Mouse (Mus musculus): ENCODE data around the gene Hist3h2a.

Hist3h2a gene

DNA sequence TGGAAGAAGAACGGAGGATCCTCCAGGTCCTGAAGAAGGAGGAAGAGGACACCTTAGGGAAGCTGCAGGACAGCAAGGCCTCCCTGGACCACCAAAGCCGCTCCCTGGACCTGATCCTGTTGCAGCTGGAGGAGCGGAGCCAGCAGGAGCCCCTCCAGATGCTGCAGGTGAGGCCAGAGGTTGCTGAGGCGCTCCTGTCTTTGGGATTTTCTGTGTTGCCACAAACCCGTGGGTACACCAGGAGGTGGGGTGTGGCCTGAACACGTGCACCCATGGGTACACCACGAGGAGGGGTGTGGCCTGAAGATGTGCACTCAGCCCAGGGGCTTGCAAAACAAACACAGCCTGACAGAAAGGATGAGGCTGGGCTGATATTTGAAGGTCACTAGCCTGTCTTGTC lies 14.1 kb downstream of the Hist3h2a start:
- DNase-seq (ENCODE audit: low spot score in 2 of 2): no peak

DNA sequence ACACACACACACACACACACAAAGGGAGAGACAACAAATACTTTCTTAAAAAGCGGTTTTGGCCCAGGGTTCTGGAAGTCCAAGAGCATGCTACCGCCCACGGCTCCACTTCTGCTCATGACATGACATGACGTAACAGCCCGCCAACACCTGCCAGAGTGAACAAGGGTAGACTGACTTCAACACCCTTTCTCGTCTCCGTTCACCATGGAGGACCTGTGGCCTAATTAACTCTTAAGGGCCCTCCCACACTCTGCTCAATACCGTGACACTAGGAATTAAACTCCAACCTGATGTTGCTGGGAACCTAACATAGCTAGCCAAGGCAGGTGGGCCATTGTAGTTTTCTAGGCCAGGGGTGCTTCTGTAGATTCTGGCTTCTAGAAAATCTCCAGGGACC lies 14.5 kb downstream of the Hist3h2a start:
- DNase-seq (ENCODE audit: low spot score in 2 of 2): no peak

DNA sequence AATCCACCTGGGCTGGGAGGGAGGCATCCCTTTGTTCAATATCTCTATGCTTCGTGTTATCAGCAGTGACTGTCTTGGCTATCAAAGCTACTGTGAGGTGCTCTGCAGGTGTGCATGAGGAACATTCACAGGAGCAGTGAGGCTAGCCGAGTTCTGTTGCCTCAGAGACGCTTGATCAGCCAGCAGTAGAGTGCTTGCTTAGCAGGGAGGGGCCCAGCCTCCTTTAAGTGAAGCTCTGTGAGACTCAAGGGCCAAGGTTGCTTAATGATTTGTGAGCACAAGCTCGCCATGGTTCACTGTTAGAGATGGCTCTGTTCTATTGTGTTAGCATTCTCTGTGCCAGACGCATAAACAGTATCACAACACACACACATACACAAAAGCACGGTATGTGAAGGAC lies 15.2 kb downstream of the Hist3h2a start:
- no peak for DNase-seq (ENCODE audit: low spot score in 2 of 2)

DNA sequence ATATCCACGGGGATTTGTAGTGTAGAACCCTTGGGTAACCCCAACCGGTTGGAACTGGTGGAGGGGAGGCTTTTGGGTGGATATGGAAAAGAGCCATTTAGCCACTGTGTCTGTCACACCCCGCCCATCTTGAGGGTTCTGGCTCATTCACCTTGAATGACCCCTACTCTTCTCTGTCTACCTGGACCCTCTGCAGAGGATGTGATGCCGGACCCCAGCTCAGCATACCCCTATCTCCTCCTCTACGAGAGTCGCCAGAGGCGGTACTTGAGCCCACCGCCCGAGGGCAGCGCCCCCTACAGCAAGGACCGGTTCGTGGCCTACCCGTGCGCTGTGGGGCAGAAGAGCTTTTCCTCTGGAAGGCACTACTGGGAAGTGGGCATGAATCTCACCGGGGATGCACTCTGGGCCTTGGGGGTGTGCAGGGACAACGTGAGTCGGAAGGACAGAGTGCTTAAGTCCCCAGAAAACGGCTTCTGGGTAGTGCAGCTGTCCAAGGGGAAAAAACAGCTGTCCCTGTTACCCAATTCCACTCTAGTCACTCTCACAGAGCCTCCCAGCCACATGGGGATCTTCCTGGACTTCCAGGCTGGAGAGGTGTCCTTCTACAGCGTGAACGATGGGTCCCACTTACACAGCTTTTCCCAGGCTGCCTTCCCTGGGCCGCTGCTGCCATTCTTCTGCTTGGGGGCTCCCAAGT lies 16.5 kb downstream of the Hist3h2a start:
- DNase-seq (ENCODE audit: low spot score in 2 of 2): no peak

DNA sequence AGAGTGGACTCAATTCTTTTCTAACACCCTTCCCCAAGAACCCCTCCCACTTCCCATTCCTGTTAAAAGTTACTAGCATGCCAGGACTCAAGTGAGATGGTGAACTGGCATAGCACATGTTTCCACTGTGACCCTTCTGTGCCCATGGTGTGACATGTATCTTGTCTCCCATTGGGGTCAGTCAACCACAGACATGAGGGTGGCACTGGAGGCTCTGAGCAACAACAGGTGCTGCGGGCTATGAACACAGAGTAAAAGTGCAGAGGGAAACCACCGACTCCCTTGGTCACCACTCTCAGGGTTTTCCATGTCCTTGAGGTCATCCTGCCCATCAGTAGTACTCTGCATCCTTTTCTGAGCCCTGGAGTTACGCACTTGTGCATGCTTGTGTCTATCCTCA lies 17.3 kb downstream of the Hist3h2a start:
- DNase-seq (ENCODE audit: low spot score in 2 of 2): no peak

DNA sequence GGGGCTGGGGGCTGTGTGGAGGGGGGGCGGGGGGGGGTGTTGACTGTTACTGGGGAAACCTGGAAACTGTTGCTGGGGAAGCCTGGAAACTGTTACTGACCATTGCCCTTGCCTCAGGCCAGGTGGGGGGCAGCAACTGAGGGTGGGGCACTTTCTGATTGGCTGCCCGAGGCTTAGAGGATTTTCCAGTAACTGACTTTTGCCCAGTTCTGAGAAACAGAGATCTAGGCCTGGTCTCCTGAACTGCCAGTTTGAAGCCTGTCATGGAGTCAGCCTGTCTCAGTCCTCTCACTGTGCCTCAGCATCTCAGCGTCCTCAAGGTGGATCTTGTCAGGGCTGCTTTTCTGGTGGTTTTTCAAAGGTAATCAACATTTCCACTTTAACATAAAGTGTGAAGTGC lies 19.9 kb downstream of the Hist3h2a start:
- DNase-seq (ENCODE audit: low spot score in 2 of 2): no peak

DNA sequence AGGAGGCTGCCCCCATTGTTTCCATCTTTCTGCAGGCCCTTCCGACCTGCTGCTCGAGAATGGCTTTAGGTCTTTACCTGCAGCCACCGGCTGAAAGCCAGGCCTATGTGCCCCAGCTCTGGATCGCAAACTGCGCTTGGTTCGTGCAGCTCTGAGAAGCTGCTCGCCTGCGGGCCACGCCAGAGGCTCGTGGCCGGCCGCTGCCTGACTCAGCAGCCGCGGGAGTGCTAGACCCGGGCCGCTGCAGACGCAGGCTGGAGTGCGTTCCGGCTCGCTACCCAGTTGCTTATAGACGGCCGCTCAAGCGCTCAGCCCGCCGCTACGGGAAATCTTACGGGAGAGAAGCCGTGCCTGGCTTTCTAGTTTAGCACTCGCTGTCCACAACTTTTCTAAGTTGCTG lies 22.7 kb downstream of the Hist3h2a start:
- DNase-seq (ENCODE audit: low spot score in 2 of 2): no peak

DNA sequence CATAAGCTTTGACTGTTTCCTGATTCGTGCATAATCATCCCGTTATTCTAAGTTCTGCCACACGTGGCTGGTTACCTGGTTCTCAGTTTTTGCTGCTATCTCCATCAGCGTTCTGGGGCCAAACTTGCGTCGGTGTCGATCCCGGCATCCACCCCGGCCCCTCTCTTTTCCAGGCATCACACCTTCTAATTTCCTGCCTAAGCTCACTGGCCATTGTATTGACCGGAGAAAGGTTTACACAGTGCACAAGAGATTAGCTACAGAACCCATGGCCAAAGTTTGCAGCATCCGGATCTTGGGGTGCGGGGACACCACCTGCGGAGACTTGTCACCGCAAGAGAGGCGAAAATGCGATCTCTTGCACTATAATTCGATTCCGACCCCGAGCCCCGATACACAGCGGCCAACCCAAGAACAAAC lies 23.1 kb downstream of the Hist3h2a start:
- DNase-seq (ENCODE audit: low spot score in 2 of 2): no peak

DNA sequence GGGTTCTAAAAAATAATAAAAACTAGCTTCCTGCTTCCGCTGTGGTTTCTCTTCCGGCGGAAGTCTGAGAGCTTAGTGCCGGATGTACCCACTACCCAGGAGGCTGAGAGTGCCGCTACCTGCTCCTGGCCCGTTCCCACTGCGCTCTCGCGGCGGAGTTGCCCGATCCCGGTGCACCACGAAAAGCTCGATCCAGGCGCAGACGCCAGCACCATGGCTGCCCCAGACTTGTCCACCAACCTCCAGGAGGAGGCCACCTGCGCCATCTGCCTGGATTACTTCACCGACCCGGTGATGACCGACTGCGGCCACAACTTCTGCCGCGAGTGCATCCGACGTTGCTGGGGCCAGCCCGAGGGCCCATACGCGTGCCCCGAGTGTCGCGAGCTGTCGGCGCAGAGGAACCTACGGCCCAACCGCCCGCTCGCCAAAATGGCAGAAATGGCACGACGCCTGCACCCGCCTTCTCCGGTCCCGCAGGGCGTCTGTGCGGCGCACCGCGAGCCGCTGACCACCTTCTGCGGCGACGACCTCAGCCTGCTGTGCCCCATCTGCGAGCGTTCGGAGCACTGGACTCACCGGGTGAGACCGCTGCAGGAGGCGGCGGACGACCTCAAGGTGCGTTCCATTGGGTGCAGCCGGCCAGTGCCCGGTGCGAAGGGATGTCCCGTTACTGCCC lies 23.7 kb downstream of the Hist3h2a start, which contains the start of gene Trim11:
TSS of gene Trim11 (plus strand) at position 67 of the 679 bp plus-strand sequence.
- DNase-seq (ENCODE audit: low spot score in 2 of 2): peak in 1 of 2 experiments; percentile 44

DNA sequence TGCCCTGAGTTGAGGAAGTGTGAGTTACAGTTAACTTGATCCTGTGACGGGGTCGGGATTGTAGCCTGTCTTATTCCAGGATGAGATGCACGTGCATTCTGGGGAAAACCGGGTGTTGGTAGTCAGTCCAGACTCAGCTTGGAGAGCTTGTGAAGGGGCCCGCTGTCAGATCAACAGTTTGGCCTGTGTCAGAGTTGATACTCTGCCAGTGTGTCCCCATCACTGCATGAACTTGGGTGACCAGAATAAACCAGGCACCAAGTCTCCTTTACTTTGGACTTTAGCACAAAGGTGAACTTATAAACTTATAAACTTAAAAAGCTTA lies 24.2 kb downstream of the Hist3h2a start:
- no peak for DNase-seq (ENCODE audit: low spot score in 2 of 2)

DNA sequence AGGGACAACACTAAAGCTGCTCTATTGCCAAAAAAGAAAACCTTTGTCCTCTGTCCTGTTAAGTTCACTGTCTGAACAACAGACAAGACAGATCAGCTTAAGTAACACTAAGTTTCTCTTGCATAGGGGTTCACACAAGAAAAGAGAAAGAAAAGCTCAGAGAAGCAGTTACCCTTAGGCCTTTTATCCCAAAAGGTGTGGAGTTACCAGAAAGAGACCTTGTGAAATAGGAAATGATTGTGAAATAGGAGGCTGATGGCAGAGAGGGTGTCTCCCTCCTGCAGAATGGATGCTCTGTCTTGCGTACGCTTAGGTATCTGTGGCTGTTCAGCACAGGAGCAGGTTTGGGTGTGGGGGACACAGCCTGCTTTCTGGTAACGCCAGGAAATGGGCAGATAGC lies 24.7 kb downstream of the Hist3h2a start:
- DNase-seq (ENCODE audit: low spot score in 2 of 2): no peak

DNA sequence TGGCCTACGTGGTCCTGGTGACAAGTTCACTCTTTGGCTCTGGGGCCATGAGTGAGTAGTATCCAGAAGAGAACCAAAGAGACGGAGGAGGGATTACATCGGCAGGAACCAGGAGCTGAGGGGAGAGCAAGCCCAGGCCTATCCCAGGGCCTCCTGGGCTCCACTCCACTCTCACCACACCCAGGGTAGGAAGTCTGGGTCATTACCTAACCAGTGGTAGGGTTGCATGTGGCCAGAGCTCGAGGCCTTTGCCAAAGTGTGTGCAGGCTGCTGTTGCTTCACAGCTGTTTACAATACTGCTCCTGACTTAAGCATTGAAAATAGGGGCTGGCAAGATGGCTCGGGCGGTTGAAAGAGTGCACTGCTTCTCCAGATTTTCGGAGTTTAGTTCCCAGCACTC lies 25.2 kb downstream of the Hist3h2a start:
- no peak for DNase-seq (ENCODE audit: low spot score in 2 of 2)

DNA sequence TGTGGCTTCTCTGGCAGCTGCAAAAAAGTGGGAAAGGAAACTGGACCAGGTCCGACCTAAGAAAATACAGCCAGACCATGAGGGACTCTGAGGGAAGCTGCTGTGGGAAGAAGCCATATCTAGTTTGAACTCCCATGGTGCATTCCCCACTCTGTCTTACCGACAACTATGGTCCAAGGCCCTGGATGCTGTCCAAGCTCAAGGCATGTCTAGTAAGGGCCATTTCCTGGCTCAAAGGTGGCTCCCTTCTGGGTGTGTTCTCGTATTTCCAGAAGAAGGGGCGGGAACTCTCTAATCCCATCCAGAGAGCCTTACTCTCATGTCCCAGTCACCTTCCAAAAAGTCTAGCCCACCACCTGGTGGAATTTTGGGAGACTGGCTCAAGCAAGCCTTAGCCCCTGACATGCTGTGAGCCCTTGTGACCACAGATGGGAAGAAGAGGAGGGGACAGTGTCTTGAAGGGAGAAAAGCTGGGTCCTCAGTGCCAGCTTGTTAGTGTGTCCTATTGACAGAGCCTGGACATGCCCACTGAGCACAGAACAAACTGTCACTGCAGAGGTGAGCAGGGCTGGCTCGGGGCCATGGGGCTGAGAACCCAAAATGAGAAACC lies 26.0 kb downstream of the Hist3h2a start:
- no peak for DNase-seq (ENCODE audit: low spot score in 2 of 2)

DNA sequence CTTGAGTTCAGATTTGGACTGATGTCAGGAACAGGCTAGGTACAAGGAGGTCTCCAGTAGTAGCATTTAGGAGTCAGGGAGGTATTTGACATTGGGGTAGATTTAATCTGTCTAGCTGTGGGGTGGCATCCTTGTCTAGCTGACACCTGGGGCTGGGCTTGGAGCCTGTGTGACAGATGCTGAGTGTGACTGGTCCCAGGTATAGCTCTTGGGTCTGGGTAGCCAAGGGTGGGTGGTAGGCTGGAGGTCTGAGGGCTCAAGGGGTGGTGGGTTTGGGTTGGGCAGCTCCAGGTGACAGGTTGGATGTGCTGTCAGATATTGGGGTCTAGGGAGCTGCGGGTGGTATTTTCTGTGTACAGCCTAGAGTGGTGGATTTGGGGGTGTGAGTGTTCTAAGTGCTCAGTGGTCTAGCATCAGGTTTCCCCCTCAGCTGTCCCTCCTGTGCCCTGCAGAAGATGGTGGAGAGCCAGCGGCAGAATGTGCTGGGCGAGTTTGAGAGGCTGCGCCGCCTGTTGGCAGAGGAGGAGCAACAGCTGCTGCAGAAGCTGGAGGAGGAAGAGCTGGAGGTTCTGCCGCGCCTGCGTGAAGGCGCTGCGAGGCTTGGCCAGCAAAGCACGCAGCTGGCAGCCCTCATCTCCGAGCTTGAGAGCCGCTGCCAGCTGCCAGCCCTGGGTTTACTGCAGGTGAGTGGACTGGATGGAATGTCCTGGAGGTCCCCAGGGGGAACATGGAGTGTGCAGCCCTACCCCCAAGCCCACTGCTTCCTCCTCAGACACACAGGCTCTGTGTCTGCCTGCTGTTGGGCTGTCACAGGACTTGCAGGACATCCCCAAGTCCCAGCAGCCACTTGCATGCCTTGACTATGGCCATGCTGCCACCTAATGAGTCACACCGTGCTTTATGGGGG lies 27.3 kb downstream of the Hist3h2a start:
- DNase-seq (ENCODE audit: low spot score in 2 of 2): peak in 1 of 2 experiments; percentile 39

DNA sequence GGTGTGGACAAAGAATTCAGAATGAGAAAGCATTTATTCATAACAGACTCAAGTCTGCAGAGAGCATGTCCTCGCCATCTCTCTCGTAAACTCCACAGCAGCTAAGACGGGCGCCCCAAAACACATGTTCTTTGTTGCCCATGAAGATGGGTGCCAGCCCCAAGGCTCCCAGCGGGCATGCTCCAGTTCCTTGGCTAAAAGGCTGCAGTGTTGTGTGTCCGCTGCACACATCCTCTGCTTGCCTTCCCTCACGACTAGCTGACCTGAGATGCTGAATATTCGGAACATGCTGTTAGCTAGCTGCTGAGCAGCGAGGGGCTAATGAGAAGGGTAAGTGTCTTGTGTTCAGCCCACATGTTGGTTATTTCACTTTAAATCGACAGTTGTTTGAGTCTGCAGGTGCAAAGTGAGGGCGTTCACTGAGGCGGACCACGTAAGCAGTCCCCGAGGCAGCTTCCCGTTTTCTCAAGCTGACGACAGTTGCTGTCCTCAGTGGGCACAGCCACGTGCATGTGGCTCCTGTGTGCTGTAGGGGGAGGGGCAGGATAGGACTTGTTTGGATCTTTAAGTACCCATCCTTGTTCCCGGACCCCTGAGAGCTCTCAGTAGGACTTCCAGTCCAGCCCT lies 28.1 kb downstream of the Hist3h2a start:
- no peak for DNase-seq (ENCODE audit: low spot score in 2 of 2)

DNA sequence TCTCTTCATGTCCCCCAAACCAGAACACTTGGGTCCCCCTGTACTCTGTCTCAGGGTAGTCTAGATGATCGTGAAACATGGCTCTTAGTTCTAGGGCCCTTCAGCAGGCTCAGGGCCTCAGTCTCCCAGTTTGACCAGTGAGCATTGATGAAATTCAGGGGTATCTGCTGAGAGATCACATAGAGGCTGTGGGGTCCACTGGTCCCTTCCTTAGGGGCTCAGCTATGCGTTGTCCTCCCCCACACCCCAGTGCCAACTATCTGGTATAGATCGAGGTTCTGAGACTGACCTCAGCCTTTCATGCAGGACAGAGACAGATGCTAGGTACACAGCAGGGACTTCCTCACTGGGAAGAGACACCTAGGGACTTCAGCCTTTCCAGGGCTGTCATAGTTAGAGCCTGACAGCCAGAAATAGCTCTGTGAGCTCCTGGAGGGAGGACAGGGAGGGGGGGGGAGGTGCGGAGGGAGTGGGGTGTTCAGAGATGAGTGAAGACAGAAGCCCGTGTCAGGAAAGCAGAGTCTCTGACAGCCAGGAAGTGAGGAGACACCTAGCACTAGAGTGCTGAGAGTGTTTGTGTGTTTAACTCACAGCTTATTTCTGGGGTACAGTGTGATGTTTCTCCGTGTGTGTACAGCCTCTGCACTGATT lies 29.3 kb downstream of the Hist3h2a start:
- no peak for DNase-seq (ENCODE audit: low spot score in 2 of 2)

DNA sequence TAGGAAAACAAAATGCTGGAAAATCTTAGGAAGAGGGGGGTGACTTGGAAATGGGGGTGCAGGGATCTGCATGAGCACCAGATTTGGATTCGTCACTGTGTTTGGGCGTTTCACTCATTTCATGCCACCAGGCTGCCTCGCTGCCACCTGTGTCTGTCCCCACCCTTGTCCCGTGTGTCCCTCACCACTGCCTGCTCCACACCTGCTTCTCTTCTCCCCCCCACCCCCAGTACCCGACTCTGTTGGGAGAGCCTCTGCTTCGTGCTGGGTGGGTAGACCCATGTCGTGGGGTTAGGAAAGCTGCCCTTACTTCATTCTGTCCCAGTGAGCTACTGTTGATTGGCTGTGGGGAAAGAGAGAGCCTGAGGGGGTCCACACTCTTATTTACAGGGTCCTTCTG lies 30.2 kb downstream of the Hist3h2a start:
- no peak for DNase-seq (ENCODE audit: low spot score in 2 of 2)

DNA sequence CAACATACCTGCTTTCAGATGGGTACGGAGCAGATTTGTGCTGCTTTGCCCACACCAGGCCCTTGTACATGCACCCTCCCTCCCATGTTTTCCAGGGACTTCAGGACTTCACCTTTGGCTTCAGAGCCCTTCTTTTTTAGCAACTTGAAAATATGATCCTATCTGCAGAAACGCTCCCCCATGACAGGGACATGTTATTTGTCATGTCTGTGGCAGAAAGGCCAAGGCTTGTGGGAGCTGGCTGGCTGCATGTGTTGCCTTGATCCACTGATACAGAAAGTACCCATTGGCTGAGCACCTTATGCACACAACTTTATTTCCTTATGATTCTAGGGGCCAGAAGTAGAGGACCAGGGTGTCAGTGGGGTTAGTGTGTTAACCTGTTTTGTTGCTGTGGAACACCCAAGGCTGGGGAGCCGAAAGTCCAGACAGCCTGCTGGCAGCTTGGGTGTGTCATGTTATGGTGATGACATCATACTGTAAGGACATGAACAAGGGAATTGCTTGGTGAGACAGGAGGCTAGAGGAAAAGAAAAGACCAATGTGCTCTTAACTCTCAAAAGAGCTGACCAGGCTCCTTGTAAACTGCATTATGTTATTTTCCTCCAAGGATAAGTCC lies 30.9 kb downstream of the Hist3h2a start:
- DNase-seq (ENCODE audit: low spot score in 2 of 2): no peak

DNA sequence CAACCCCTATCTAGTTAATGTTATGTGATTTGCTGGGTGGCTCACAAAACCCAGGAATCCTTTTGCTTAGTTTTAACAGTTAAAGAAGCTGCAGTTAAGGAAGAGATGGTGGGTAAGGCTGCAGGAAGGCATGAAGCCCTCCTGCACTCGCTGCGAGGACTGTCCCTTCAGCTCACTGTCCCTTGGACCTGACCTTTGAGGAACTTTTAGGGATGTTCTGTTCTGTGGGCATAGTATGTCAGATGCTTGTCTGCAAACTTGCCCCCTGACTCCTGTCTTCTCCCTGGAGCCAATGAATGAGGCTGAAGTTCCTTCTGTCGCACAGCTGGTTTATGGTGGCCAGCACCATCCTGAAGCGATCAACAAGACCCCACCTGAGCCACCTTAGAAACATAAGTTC lies 34.7 kb downstream of the Hist3h2a start:
- DNase-seq (ENCODE audit: low spot score in 2 of 2): no peak

DNA sequence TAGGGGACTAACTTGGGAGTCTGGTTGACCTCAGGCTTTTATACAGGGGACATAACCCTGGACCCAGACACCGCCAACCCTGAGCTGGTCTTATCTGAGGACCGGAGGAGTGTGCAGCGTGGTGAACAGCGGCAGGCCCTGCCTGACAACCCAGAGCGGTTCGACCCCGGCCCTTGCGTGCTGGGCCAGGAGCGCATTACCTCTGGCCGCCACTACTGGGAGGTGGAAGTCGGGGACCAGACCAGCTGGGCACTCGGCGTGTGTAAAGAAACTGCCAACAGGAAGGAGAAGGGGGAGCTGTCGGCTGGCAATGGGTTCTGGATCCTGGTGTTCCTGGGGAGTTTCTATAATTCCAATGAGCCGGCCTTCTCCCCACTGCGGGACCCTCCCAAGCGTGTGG lies 35.7 kb downstream of the Hist3h2a start:
- no peak for DNase-seq (ENCODE audit: low spot score in 2 of 2)

DNA sequence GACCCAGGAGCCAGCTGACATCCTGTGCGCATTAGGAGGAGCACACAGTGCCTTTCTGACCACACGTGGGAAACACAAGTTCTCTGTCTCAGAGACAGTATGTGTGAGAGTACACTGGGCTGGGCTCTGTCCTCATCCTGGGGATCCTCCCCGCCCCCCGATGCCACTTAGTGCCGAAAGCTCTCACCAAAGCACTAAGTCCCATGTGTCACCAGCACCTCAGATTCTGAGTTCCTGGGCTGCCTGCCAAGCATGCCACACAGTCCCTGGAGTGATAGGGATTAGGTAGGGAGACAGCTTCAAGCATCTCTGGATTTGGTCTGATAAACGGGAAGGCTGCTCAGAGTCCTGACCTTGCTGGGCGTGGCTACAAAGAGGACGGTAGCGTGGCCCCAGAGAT lies 36.3 kb downstream of the Hist3h2a start:
- no peak for DNase-seq (ENCODE audit: low spot score in 2 of 2)
